Mouse (Mus musculus) CH12.LX (cell line): ENCODE data around the gene Tmem189.

Experiments used
- CTCF ChIP-seq, 2 experiments: IDR thresholded peaks in 1 of 2; conservative IDR thresholded peaks in 1 of 2; 2 replicates each; pipeline ENCODE4 v1.5.1; 2011 to 2012; ENCODE audit warnings: low read depth in 2 of 2, low read length in 2 of 2, improper control_type of control experiment in 1 of 2, inconsistent platforms in 1 of 2, mild to moderate bottlenecking in 1 of 2, moderate library complexity in 1 of 2
- KAT2A ChIP-seq: IDR thresholded peaks from 2 replicates; pipeline ENCODE4 v1.6.1; 2012; ENCODE audit warnings: low read length, improper control_type of control experiment, inconsistent platforms; ENCODE audit not compliant: insufficient replicate concordance
- PAX5 ChIP-seq: IDR thresholded peaks from 2 replicates; pipeline ENCODE4 v1.6.1; 2012; ENCODE audit warnings: low read length, inconsistent platforms, mixed read lengths

- no peak for TF ChIP-seq PAX5
- no peak for TF ChIP-seq KAT2A
- TF ChIP-seq CTCF (conservative IDR thresholded peaks at IDR 0.05 in 1 of 2, IDR thresholded peaks at IDR 0.05 in 1 of 2; ENCODE audit: low read depth in 2 of 2, low read length in 2 of 2), result no peak
These were observed 20.2 kb downstream of the Tmem189 start for GRCm38 (mm10) chr2:167669398-167669797.
